Mouse (Mus musculus) inflammation-experienced regulatory T-cells, adult 6 months (primary cell): ENCODE results near the gene Fastkd1. TPM values are rescaled to one million over a fixed set of nuclear protein-coding genes. Genes with fewer than 3 reads are reported as not detected.
"Not testable (repeated sequence)": the region's sequence is repeated elsewhere in the genome, so short reads cannot be mapped to it uniquely, and the experiment has no call there.

Source experiments
- ATAC-seq: one replicate; pipeline ENCODE4 v1.8.0; 2017
- polyA plus RNA-seq, 3 experiments: library from polyadenylated mRNA; unstranded; fragments of 100-300 nt; shearing (Covaris generic); gene quantifications; one replicate each; pipeline ENCODE4 v1.2.1; 2017

Gene Fastkd1
- polyA plus RNA-seq, 3 experiments from 2014 or later, result 9.4 to 11.3 (median 11.1) TPM

- no peak for ATAC-seq
Observed at GRCm38 (mm10) chr2:69669853-69670252, 43.5 kb downstream of the Fastkd1 start, which contains the start of gene Klhl41. TSS of gene Klhl41 (plus strand) at chr2:69670120.

GRCm38 (mm10) chr2:69668414-69668813 is 44.9 kb downstream of the Fastkd1 start:
- no peak for ATAC-seq

- no peak for ATAC-seq
Observed at GRCm38 (mm10) chr2:69667656-69668055, 45.7 kb downstream of the Fastkd1 start.

- ATAC-seq, result no peak
Observed at GRCm38 (mm10) chr2:69663827-69664476, 49.4 kb downstream of the Fastkd1 start.

- ATAC-seq, result no peak
Observed at GRCm38 (mm10) chr2:69659326-69659725, 54.0 kb downstream of the Fastkd1 start.

GRCm38 (mm10) chr2:69649716-69650115 is 63.6 kb downstream of the Fastkd1 start:
- ATAC-seq, result no peak

- ATAC-seq, result no peak
Observed at GRCm38 (mm10) chr2:69646726-69647490, 66.4 kb downstream of the Fastkd1 start, which contains the start of gene Bbs5. TSS of gene Bbs5 (plus strand) at chr2:69647171.

GRCm38 (mm10) chr2:69644968-69645617 is 68.2 kb downstream of the Fastkd1 start:
- no peak for ATAC-seq

GRCm38 (mm10) chr2:69640100-69640499 is 73.2 kb downstream of the Fastkd1 start:
- ATAC-seq, result no peak

GRCm38 (mm10) chr2:69637989-69638388 is 75.3 kb downstream of the Fastkd1 start:
- not testable (repeated sequence) for ATAC-seq

Other genes with a start within 250 kb of the Fastkd1 start
- gene Lrp2, start 127.5 kb downstream of the Fastkd1 start, polyA plus RNA-seq, result not detected
- under 1 TPM in 1 of 3 experiments, not detected in 2; 0.52 TPM for gene Bbs5, start 66.3 kb downstream of the Fastkd1 start, polyA plus RNA-seq
- not detected for gene Klhl41, start 43.4 kb downstream of the Fastkd1 start, polyA plus RNA-seq
- gene Ppig, start 9.0 kb upstream of the Fastkd1 start, polyA plus RNA-seq, result 100 to 1,000 TPM; 199 to 210 (median 207) TPM
- 1 to 10 TPM; 3.8 to 4.6 (median 4.3) TPM for gene Ccdc173, start 76.1 kb upstream of the Fastkd1 start, polyA plus RNA-seq
- gene Phospho2, start 76.1 kb upstream of the Fastkd1 start, polyA plus RNA-seq, result 10 to 100 TPM; 42.9 to 51.1 (median 50.9) TPM
- 1 to 10 TPM in 1 of 3 experiments, under 1 TPM in 1, not detected in 1; 0.12 to 1.1 TPM for gene Klhl23, start 108.4 kb upstream of the Fastkd1 start, polyA plus RNA-seq
- 100 to 1,000 TPM; 304 to 401 (median 325) TPM for gene Ssb, start 148.0 kb upstream of the Fastkd1 start, polyA plus RNA-seq
- 10 to 100 TPM; 63.9 to 71.4 (median 69.6) TPM for gene Mettl5, start 172.1 kb upstream of the Fastkd1 start, polyA plus RNA-seq
- 10 to 100 TPM; 13.4 to 19.8 (median 13.7) TPM for gene Ubr3, start 183.7 kb upstream of the Fastkd1 start, polyA plus RNA-seq